Mouse (Mus musculus): ENCODE results near the gene Slc6a13.

Gene Slc6a13

GRCm38 (mm10) chr6:121299954-121300353 lies at the start of gene Slc6a13:
Gene Slc6a13, plus strand, starts transcription at chr6:121300227.
- no peak for DNase-seq (ENCODE audit: low spot score in 2 of 2)

- DNase-seq (ENCODE audit: low spot score in 2 of 2), result no peak
Observed at GRCm38 (mm10) chr6:121250406-121250805, 49.6 kb upstream of the Slc6a13 start.

- DNase-seq (ENCODE audit: low spot score in 2 of 2), result no peak
Observed at GRCm38 (mm10) chr6:121251256-121251655, 48.8 kb upstream of the Slc6a13 start.

DNA sequence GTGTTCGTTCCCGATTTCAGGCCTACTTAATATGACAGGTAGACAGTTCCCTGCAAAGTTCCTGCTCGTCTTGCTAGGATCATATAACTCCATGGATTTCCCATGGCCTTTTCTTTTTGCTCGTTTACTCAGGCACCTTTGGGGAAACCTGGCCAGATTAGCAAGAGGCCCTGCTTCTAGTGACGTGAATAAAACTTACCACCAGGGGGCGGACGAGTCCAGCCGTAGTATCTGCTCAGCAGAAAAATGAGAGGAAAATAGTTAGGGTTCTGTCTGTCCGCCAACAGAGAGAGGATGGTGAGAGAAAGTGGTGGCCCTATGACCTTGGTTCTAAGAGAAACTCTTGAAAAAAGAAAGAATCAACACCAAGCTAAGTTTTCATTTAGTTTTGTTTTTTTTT lies 39.5 kb upstream of the Slc6a13 start:
- DNase-seq (ENCODE audit: low spot score in 2 of 2), result peak; percentile 36 to 45

DNA sequence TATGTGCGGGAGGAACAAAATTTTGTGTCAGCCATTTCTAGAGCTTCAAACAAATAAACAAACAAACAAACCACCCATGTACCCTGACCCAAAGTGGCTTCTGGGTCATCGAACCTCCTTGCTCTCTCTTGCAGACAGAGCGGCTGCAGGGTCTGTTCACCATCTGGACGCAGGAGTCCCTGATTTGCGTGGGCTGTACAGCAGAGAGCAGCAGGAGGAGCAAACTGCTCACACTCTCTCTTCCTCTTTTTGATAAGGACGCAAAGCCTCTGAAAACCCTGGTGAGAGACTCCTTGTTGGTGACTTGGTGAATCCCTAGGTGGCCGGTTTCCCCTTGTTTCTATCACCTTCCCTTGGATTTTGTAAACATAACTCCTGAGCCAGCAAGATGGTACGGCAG lies 38.8 kb upstream of the Slc6a13 start:
- no peak for DNase-seq (ENCODE audit: low spot score in 2 of 2)

- no peak for DNase-seq (ENCODE audit: low spot score in 2 of 2)
Observed at GRCm38 (mm10) chr6:121262004-121262403, 38.0 kb upstream of the Slc6a13 start.

DNA sequence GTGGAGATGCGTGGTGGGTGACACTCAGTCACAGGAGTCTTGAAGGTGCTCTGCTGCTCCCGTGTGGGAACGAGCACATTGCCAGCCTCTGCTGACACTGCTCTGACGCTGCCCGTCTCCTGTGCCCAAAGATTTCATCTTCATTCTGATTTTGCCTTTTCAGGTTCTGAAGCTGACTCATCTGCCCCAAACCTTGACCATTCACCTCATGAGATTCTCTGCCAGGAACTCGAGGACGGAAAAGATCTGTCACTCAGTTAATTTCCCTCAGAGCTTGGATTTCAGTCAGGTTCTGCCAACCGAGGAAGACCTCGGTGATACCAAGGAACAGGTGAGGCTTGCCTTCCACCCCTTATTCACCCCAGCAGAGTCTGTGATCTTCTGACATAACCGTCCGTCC lies 37.5 kb upstream of the Slc6a13 start:
- DNase-seq (ENCODE audit: low spot score in 2 of 2), result no peak

GRCm38 (mm10) chr6:121270156-121270555 lies 29.9 kb upstream of the Slc6a13 start:
- DNase-seq (ENCODE audit: low spot score in 2 of 2), result no peak

DNA sequence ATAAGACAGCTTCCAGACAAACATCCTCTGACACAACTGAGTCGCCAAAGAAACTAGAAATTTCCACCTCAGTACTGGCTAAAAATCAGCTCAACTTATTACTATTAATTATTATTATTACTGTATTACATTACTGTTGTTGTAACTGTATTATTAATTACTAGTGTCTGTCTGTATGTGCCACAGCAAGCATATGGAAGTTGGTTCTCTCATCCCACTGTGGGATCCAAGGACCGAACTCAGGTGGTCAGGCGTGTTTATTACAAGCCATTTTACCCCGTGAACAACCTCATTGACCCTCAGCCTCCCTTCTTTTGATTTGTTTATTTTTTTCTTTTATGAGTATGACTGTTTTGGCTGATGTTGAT lies 28.3 kb upstream of the Slc6a13 start:
- DNase-seq (ENCODE audit: low spot score in 2 of 2), result no peak

GRCm38 (mm10) chr6:121272075-121272800 lies 27.8 kb upstream of the Slc6a13 start:
- peak; percentile 61 to 67 for DNase-seq (ENCODE audit: low spot score in 2 of 2)

- DNase-seq (ENCODE audit: low spot score in 2 of 2), result no peak
Observed at GRCm38 (mm10) chr6:121274356-121274755, 25.7 kb upstream of the Slc6a13 start.

GRCm38 (mm10) chr6:121284132-121284531 lies 15.9 kb upstream of the Slc6a13 start:
- no peak for DNase-seq (ENCODE audit: low spot score in 2 of 2)

DNA sequence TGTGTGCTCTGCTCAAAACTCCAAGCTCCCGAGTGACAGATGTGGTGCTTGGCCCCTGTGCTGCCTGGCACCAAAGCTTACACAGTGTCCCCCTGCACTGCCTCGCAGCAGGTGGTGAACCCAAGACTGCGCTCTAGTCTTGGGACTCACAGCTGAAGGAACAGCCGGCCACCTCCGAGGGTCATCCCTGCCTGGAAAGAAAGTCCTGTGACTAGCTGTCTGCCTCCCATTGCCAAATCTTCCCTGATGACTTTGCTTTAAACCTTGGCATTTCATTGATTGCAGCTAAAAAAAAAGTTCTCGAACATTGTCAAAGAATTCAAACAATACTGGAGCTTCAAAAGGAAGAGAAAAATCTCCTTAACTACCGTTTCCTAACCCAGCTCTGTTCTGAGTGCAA lies 710 bp upstream of the Slc6a13 start:
- DNase-seq (ENCODE audit: low spot score in 2 of 2), result no peak

GRCm38 (mm10) chr6:121300504-121300903 lies 477 bp downstream of the Slc6a13 start:
- DNase-seq (ENCODE audit: low spot score in 2 of 2), result no peak

DNA sequence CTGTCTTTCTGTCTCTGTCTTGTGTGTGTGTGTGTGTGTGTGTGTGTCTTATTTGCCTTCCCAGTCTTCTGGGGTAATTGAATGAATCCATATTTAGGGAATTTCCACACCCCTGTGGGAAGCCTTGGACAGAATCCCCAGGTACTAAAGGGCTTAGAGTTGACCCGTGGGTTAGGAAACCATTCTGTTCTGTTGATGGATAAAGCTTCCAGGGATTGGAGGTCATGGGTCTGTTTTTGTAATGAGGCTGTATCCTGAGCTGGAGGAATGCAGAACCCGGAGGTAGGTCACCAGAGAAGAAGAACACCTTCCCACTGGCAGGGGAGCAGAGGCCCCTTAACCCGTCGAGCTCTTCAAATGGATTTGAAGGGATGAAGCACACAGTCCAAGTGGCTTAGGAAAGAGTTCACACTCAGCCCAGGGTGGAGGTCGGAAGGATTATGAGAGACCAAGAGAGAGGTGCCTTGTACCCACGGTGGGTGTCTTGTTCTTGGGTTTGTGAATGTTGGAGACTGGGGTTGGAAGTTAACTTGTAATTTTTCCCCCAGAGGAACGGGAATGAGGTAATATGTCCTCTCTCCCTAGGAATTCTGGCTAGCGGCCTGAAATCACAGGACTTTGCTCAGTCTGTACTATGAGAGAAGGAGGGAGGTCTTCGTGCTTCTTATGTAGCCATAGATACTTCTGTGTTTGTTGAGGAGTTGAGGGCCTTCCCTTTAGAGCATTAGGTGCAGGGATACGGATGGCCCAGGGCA lies 3.6 kb downstream of the Slc6a13 start:
- no peak for DNase-seq (ENCODE audit: low spot score in 2 of 2)

GRCm38 (mm10) chr6:121304630-121305029 lies 4.6 kb downstream of the Slc6a13 start:
- DNase-seq (ENCODE audit: low spot score in 2 of 2), result no peak

GRCm38 (mm10) chr6:121305571-121305970 lies 5.5 kb downstream of the Slc6a13 start:
- no peak for DNase-seq (ENCODE audit: low spot score in 2 of 2)

DNA sequence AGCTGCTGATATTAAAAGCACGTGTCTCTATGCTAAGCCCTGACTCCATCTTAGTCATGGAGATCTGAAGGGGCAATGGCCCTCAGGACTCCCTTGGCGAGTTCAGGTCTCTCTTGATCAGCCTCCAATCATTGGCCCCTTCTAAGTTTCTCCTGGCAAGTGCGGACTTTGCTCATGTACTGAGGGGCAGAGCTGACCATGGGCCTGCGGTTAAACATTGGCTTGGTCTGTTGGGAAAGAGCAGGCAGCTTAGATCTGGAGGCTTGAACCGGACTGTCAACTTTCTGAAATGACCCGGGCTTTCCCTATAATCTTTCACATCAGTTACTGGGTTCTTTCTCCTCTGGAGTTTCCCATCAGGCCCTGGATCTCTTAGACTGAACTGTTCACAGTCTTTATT lies 11.0 kb downstream of the Slc6a13 start:
- DNase-seq (ENCODE audit: low spot score in 2 of 2), result no peak

DNA sequence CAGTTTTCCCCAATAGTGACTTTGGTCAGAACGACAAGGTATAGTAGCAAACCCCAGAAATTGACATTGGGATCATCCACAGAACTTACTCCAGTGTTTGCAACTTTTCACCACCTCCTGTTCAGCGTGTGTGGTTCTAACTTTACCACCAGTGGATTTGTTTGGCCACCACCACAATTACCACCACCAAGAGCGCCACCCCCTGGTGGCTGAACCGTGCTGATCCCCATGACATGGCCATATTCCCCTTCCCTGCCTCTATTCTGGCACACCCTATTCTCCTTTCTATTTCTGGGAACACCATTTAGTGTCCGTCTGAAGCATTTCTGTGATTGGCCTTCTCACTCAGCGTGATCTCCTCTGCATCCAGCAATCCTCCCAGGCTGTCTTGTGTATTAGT lies 19.1 kb downstream of the Slc6a13 start:
- DNase-seq (ENCODE audit: low spot score in 2 of 2), result no peak

DNA sequence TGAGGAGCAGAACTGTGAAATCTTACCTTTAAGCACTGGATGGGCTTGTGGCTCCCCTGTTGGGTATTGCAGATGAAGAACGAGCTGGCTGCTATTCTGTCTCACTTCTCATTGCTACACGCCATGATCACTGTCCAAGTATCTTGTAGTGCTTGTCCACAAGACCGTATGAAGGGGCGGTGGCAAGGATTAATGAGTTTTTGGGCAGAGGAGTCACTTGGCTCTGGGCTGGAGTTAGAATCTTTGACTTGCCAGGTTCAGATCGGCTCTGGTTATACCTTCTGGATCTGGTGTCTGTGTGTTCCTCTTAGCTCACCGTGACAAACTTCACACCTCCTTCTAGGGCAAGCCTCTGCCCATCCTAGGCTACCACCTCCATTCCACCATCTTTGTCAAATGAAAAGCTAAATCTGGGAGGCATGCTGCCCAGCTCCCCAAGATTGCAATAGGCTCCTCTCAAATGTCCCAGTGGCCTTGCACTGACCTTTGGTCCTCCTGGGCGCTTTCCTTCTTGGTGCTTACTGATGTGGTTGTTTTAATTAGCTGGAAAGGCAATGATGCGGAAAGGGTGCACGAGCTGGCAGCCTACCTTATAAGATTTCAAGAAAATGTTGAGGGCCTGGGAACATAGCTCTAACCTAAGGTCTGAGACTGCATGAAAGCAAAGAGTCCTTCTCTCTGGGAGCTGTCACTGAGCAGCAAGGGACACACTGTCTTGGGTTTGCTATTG lies 22.5 kb downstream of the Slc6a13 start:
- DNase-seq (ENCODE audit: low spot score in 2 of 2), result no peak

DNA sequence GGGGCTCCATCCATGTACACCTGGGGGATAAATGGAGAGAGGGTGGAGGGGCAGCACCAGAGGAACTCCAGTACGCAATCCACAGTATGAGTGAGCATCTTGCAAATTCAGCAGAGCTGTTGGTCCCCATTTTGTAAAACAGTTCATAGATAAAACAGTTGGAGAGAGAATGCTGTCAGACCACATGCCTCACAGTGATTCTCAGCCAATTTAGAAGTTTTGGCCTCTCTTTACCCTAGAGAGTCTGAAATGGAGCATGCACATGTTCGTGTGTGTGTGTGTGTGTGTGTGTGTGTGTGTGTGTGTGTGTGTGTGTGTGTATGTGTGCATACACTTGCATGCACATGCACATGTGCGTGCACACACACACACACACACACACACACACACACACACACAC lies 25.3 kb downstream of the Slc6a13 start:
- DNase-seq (ENCODE audit: low spot score in 2 of 2), result no peak

GRCm38 (mm10) chr6:121325740-121326139 lies 25.7 kb downstream of the Slc6a13 start:
- DNase-seq (ENCODE audit: low spot score in 2 of 2), result no peak
